Mouse (Mus musculus) adipocyte (in vitro differentiated cells): ENCODE results near the gene Eef1akmt2.

Experiments used
- DNase-seq: peaks from one replicate; pipeline ENCODE4 v3.0.0-alpha.2; 2016; ENCODE audit warnings: low spot score

The Eef1akmt2 gene

DNA sequence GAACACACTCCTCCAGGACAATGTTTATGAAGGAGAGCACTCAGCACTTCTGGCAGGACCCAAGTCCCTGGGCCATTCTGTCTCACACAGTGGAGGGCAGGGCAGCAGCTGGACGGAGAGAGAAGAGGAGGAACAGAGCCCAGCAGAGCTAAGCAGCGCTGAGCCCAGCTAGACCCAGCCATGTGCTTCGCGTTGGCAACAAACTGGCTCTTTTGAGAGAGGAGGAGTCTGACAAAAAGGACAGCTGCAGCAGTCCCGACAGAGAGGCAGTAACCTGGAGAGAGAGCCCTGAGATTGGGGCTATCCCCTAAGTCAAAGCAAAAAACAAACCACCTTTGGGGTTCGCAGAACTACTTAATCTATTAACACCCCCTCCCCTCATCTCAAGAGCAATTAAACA, 42.1 kb downstream of the Eef1akmt2 start:
- DNase-seq = peak; percentile 78

- DNase-seq = no peak
Measured at GRCm38 (mm10) chr7:132809721-132810120, 42.8 kb downstream of the Eef1akmt2 start.

DNA sequence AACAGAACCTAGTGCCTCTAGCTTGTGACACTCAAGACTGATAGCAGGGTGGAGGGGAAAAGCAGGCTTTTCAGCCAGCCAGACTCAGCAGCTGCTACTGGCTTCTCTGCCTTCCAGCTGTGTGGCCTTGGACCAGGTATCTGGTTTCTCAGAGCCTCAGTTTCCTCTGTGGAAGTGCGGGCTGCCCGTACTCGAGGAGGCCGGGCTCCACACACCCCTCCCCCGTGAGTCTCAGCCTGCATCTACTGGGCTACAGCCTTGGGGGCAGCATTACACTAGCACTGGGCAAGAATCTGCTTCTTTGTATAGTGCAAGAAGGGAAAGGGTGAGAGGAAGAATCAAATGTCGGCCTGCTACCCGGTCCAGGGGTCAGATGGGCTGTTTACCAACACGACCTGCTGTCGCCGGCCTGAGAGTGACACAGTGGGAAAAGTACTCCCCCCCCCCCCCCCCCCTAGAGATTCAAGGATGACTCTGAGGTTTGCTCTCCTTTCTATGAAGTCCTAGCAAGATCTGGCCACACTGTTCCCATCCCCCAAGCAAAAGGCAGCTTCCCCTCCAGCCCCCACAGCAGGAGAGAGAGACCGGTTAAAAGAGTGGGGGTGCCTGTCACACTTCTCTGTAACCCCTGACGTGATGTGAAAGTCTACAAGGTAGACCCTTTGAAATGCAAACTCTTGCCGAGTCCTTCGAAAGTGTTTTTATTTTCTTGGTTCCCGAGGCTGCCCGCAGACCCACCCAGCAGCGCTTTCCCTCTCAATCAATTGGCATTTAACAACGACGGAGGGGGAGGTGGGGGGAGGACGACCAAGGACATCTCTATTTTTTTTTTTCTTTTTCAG, 43.4 kb downstream of the Eef1akmt2 start:
- peak; percentile 57 for DNase-seq

DNA sequence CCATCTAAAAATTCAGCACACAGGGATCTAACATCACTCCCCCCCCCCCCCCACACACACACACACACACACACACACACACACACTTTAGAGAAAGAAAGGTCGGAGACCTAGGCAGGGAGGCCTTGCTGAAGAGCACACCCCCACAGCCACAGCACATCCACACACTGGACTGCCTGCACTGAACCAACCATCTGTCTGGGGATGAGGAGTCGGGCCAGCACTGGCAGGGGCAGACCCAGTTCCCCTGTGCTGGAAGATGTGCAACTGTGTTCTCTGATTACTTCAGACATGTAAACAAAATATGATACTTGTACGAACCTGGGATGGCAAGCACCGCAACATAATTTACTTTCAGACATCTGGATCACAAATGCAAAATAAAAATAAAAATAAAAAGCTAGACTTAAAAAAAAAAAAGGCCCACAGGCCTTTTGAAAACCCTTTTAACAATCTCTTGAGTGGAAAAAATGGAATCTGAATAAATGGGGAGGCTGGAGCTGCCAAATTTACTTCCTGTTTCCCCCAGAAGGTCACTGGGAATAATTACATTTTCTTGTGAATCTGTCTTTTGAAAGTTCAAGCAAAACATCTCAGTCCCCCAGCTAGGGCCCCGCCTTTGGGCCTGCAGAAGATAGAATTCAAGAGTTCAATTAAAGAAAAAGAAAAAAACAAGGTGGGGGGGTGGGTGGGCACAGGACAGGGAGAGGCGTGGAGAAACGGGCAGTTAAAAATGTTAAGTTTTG, 44.2 kb downstream of the Eef1akmt2 start:
- DNase-seq = no peak

DNA sequence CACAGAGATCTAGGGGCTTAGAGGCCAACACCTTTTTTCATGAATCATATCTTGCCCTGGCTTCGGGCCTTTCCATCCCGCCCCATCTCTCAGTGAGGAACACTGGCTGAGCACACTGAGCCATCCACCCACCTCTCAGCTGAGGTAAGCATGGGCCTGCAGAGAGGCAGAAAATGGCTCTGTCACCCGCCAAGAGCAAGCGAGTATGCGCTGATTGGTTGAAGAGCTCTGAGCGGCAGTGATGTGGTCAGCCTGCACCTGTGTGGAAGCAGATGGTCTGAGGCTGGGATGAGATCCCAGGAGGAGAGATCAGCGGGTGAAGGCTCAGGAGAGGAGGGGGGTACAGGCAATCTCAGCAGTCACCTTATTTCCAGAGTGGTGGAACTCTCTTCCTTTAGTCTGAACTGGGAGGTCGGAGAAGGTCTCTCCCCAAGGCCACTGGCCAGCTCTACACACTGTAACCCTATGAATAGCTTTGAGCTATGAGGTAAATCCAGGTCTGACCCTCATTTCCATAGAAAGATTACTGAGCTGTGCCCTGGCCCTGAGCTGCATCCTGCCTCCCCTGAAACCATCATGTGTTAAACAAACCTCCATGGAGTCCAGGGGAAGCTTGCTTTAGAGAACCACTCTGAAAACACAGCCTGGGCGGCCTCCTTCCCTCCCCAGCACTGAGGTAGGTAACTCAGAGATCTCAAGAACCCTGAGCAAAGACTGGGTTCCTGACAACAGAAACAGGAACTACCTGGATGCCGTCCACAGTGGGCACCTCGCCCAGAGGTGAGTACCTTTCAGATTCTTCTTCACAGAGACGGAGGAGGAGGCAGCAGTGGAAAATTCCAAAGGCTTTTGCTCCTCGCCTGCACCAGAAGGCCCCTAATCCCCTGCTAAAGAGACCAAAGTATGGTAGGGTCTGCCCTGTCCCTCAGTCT, 45.3 kb downstream of the Eef1akmt2 start:
- no peak for DNase-seq

GRCm38 (mm10) chr7:132806286-132806685, 46.2 kb downstream of the Eef1akmt2 start:
- DNase-seq = peak; percentile 67

DNA sequence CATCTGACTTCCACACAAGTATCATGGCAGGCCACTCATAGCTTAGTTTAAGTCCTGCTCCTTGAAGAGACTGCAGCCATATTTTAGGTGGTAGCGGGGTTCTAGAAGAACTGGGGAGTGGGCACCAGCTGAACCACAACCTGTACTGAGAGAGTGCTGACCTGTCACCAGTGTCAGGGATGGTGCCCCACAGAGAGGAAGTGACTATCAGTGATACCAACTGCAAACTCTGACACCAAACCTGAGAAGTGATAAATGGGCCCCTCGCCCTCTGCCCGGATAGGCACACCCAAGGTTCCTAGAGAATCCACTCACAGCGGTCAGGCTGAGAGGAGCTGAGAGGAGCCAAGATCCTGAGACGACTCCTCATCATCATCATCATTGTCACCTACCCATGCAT, 47.5 kb downstream of the Eef1akmt2 start:
- no peak for DNase-seq

GRCm38 (mm10) chr7:132804461-132804860, 48.0 kb downstream of the Eef1akmt2 start:
- DNase-seq = peak; percentile 23

DNA sequence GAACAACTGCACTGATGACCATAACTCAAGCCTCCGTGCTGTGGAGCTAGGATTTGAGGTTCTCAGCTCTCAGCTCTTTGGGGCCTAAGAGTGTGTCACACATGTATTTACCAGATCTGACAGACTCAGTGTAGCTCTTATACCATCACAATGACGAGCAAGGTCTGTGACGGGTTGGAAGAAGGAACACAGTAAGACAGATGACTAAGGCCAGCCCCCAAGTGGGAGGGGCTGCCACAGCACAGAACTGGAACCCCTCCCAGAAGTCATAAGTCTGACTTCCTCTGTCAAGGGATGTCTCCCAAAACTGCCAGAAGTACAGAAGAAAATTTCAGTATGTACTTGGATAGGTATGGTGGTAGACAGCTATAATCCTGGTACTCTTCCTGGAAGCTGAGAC, 48.5 kb downstream of the Eef1akmt2 start:
- DNase-seq = peak; percentile 31

DNA sequence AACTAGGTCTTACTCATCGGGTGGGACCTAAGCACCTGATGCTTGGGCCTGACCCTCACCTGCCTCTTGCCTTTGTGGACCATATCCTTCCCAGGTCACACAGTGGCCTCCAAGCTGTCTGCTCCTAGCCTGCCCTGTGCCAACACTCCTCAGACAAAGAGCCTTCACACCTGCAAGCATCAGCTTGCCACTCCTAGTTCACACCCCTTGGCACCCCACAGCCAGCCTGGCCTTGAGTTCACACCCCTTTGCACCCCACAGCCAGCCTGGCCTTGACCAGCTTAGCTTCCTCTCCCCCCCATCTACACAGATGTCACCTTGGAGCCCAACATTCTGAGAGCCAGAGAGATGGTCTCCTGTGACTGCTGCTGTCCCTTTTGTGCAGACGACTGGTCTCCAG, 49.1 kb downstream of the Eef1akmt2 start:
- DNase-seq = no peak

- no peak for DNase-seq
Measured at GRCm38 (mm10) chr7:132802691-132803090, 49.8 kb downstream of the Eef1akmt2 start.

- peak; percentile 18 for DNase-seq
Measured at GRCm38 (mm10) chr7:132802066-132802465, 50.4 kb downstream of the Eef1akmt2 start.

DNA sequence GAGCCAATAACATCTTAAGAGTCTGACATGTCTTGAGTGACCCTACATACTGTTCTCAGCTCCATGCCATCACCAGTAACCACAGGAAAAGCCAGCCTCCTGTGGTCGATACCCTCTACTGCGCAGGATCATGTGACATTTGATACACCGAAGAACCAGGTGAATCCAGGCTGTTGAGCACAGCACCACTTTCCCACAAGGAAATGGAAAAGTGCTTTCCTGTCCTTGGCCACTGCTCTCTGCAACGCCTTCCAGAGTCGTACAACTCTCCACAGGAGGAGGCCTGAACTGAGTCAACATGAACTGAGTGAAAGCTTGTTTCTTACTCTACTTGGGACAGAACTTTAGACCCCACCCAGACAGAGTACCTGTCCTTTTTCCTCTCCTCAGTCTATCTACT, 51.0 kb downstream of the Eef1akmt2 start:
- DNase-seq = no peak

DNA sequence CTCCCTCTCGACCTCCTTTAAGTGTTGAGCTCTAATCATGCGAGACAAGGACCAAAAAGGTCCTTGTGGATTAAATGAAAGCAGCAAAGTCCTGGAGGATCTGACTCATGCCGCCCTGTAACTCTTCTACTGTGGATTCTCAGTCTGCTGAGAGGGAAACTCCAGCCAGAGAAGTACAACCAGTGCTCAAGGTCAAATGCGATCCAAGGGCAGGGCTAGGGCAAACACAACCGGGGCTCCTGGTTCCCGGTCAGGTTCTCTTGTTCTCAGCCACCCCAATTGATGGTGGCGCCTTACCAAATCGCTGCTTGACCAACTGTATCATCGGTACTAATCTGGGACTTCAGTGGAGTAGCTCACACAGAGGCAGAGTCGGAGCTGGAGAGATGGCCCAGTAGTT, 51.6 kb downstream of the Eef1akmt2 start:
- no peak for DNase-seq

DNA sequence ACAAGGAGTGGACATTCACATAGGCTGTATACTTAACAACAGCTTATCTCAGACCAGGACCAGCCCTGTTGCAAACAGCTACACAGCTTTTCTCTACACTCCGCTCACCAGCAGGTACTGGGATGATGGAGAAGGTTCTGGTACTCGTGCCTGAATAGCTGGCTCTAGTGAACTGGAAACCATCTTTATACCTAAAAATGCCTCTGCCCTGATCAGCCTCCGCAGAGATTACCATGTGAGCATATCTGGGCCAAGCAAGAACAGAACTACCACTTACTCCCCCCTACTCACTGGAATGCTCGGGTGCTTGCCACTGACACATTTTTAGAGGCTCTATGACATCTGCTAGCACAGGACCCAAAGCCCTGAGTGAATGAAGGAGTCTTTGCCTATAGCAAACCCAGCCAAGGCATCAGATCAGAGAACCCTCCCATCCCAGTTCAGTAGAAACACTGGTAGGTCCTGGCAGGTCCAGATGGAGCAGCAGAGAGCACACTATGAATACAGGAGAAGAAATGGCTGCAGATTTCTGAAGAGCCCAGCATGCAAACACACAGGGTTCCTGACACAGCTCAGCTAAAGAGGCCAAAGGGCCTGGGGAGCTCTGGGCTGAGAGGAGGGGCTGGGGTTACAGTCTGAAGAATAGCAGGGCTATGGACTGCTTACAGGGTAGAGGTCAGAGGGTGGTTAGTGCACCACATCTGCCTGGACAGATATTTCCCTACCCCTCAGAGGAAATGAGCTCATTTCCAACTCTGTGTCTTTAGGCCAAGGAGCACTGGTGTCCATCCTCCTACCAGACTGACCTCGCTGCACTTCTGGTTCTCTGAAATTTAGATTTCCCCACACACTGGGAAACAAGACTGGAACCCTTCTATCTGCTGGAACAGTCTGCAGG, 53.1 kb downstream of the Eef1akmt2 start:
- DNase-seq = peak; percentile 77

GRCm38 (mm10) chr7:132795141-132795540, 57.3 kb downstream of the Eef1akmt2 start:
- DNase-seq = no peak

DNA sequence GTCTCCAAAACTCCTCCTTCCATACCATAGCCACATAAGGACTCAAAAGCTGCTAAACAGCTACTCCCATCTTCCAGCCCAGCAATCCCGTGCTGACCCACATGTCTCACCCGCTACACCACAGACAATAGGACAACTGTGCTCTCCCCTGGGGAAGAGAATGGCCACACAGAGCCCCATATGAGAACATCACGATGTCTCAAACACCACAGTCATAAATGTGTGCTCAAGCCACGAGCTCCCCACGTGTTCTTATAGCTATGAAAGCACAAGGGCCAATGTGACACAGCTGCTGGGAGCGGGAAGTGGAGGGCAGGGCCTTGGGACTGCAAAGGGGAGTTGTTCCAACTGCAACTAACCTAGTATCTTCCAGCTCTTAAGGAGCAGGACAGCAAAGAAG, 59.0 kb downstream of the Eef1akmt2 start:
- DNase-seq = no peak

GRCm38 (mm10) chr7:132790447-132791219, 61.8 kb downstream of the Eef1akmt2 start:
- no peak for DNase-seq

DNA sequence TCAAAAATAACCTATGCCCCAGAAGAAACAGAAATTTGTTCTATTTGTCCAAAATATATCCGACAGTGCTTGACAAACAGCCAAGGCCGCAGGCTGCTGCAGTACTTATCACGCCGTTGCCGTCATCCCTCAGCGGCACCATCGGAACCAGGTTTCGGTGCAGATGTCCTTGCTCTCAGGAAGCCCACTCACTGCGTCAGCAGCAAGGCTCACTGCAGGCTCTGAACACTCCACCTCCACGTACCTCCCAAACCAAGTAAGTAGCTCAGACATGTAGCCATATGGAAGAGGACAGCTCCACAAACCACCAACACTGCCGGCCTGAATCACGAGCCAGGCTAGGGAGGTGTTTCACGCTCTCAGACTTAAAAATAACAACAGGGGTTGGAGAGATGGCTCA, 63.6 kb downstream of the Eef1akmt2 start:
- no peak for DNase-seq

DNA sequence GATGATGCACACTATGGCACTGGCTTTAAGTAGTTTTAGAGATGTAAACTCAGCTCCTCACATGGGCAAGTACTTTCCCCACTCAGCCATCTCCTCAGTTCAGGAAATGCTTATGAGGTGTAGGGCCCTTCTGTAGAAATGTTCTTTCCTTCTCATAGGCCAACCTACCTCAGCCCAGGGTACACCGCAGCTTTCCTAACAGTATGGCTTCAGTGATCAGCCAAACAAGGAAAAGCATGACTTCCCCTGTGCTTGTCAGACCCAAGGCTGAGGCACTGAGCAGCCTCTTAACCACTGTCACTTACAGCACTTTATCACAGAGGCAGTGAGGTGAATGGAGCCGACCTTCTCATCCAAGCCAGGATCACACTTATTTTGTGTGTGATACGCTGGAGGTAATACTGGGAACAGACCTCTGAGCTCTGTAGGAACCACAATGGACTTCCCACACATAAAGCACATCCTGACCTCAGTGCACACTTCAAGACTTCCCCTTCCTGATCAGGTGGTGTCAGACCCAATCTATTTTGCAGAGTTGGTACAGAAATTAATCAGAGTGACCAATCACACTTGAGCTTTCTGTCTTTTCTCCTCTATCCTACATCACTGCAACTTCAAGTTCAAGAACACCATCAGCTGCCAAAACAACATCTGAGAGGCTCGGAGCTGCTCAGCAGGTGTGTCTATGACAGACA, 64.8 kb downstream of the Eef1akmt2 start:
- no peak for DNase-seq
